Mouse (Mus musculus) small intestine, adult 2 months (tissue): ENCODE measurements around the gene Gnai2. TPM values are rescaled to one million over a fixed set of nuclear protein-coding genes. Genes with fewer than 3 reads are reported as not detected.

Source experiments
- H3K27ac ChIP-seq: fragments of 200-500 bp; 2 replicates; pipeline ENCODE4 v1.5.1; 2012; ENCODE audit warnings: low read depth, low read length, control low read depth, inconsistent platforms; ENCODE audit not compliant: insufficient read depth
- H3K27me3 ChIP-seq: fragments of 200-500 bp; 2 replicates; pipeline ENCODE4 v1.6.1; 2012; ENCODE audit warnings: mild to moderate bottlenecking, moderate library complexity, low read length, inconsistent platforms; ENCODE audit not compliant: control insufficient read depth, insufficient read depth
- H3K36me3 ChIP-seq: fragments of 200-500 bp; 2 replicates; pipeline ENCODE4 v1.6.1; 2012; ENCODE audit warnings: mild to moderate bottlenecking, low read length, control low read depth, inconsistent platforms; ENCODE audit not compliant: control insufficient read depth, insufficient read depth
- H3K4me1 ChIP-seq: fragments of 200-500 bp; 2 replicates; pipeline ENCODE4 v1.6.1; 2012; ENCODE audit warnings: low read length, inconsistent platforms, mixed read lengths; ENCODE audit not compliant: control insufficient read depth, insufficient read depth, insufficient read length
- H3K4me3 ChIP-seq: fragments of 200-500 bp; 2 replicates; pipeline ENCODE4 v1.5.1; 2012; ENCODE audit warnings: low read depth, mild to moderate bottlenecking, control low read depth, inconsistent platforms, low read length, moderate library complexity
- CTCF ChIP-seq: fragments of 200-500 bp; IDR thresholded peaks from 2 replicates; pipeline ENCODE4 v1.5.1; 2012; ENCODE audit warnings: low read depth, mild to moderate bottlenecking, control low read depth, inconsistent platforms, low read length, moderate library complexity, mixed read lengths; ENCODE audit not compliant: insufficient replicate concordance, insufficient read length; ENCODE audit errors: extremely low read depth
- POLR2A ChIP-seq: fragments of 200-500 bp; IDR thresholded peaks from 2 replicates; pipeline ENCODE4 v1.6.1; 2012; ENCODE audit warnings: low read depth, mild to moderate bottlenecking, control low read depth, inconsistent platforms, low read length, moderate library complexity
- WGBS: fragments of 180-500 bp; shearing (Covaris S2); methylation state at CpG from one replicate; pipeline ENCODE4 v1.1.7; 2018; 5-methylcytosine and 5-hydroxymethylcytosine counted together
- polyA plus RNA-seq: library from polyadenylated mRNA; depleted of rRNA; stranded (reverse); fragments of >200 nt; gene quantifications from 2 replicates; pipeline ENCODE4 v1.2.3, GENCODE M21; 2012

Gene Gnai2
- polyA plus RNA-seq, 1 experiment = 501 TPM

DNA sequence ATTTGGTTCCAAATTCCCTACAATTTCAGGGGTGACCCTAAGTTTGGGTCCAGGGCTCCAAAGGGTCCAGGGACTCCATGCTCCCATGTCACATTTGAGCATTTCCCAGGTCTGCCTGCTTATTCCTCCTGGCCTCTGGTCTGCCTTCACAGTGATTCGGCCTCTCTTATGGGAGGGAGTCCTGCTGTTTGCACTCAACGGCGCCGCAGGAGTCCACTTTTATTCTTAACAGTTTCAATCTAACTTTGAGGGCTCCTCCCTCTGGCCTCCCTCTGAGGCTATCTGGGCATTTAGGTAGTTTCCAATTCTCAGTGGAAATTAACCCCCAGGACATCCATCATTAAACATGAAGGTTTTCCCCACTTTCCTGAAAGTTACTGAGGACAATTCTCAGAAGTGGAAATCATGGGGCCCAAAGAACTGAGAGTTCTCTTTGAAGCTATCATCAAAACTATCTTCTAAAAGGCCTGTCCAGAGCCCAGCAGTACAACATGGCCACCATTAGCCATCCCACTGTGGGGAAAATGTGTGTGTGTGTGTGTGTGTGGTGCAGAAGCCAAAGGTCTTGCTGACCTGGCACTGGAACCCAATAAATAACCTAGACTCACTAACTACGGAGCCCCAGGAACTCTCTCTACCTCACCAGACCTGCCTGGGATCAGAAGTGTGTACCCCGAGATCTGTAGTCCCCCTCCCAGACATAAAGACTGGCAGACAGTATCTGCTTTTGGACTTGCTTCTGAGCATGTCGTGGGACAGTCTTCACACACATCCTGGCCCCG lies 40.7 kb downstream of the Gnai2 start:
- no peak for TF ChIP-seq CTCF
- no peak for TF ChIP-seq POLR2A
- WGBS = 84% methylated on average over 8 of the region's 8 CpGs
- peaks cover 28% of the 10 kb centered on the region for H3K4me1 ChIP-seq
- peaks cover 37% of the 10 kb centered on the region for H3K36me3 ChIP-seq
- no peaks in the 10 kb centered on the region for H3K27me3 ChIP-seq
- no peak overlapping the region for H3K4me3 ChIP-seq
- H3K27ac ChIP-seq = no peak overlapping the region

DNA sequence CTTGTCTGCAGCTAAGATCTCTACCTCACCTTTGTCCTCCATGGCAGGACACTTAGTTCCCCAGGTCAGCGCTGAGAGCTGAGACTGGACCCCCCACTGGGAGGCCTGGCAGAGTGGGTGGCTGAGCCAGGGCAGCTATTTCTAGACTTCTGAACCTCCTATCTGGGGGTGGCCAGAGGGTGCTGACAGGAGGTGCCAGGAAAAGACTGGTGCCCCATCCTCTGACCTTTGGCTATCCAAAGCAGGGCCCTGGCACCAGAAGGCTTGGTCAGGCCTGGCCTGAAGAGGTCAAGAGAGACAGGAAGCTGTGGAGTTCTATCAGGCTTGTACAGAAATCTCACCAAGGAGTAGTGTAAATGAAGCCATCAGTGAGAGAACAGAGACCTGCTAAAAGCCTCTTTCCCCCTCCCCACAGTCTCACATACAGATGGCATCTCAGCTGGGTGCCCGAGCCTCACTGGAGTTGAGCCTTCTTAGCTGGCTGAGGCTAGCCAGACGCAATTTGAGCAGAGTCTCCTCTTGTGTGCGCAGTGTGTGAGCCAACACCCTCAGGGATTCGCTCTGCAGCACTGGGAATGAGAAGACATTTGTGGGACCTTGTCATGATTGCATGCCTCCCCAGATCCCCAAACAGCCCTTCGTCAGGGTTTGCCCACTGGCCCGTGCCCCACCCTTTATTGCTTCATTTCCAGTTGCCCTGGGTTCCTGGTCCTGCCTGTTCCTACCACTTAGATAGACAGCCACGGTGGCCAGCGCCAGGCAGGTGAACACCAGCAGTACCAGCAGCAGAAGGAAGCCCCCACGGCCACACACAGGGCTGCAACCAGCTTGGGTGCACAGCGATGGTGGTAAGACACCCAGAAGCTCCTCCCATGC lies 41.8 kb downstream of the Gnai2 start:
- no peaks in the 10 kb centered on the region for H3K27me3 ChIP-seq
- no peak for TF ChIP-seq CTCF
- no peak for TF ChIP-seq POLR2A
- H3K36me3 ChIP-seq = peaks cover 32% of the 10 kb centered on the region
- no peak overlapping the region for H3K27ac ChIP-seq
- WGBS = 81% methylated on average over 11 of the region's 11 CpGs
- H3K4me3 ChIP-seq = no peak overlapping the region
- H3K4me1 ChIP-seq = peaks cover 28% of the 10 kb centered on the region

DNA sequence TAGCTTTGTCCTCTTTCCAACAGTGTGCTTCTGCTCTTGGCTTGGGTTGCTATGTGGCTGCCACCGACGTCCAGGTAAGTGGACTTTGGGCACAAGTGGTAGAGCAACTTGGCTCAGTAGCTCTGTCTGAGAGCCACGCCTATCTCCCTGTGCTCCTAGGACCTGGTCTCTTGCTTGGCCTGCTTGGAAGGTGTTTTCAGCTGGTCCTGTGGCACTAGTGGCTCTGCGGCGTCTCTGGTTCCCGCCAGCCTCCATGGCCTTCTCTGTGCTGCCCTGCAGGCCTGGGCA lies 44.5 kb downstream of the Gnai2 start:
- H3K4me3 ChIP-seq = peak overlapping the region; percentile 51
- H3K27me3 ChIP-seq = no peaks in the 10 kb centered on the region
- 25% methylated on average over 6 of the region's 6 CpGs for WGBS
- TF ChIP-seq CTCF = no peak
- peak; percentile 36; the same call in 1 of the 2 replicates for TF ChIP-seq POLR2A
- peaks cover 25% of the 10 kb centered on the region for H3K4me1 ChIP-seq
- H3K27ac ChIP-seq = peak overlapping the region; percentile 94
- peaks cover 27% of the 10 kb centered on the region for H3K36me3 ChIP-seq

DNA sequence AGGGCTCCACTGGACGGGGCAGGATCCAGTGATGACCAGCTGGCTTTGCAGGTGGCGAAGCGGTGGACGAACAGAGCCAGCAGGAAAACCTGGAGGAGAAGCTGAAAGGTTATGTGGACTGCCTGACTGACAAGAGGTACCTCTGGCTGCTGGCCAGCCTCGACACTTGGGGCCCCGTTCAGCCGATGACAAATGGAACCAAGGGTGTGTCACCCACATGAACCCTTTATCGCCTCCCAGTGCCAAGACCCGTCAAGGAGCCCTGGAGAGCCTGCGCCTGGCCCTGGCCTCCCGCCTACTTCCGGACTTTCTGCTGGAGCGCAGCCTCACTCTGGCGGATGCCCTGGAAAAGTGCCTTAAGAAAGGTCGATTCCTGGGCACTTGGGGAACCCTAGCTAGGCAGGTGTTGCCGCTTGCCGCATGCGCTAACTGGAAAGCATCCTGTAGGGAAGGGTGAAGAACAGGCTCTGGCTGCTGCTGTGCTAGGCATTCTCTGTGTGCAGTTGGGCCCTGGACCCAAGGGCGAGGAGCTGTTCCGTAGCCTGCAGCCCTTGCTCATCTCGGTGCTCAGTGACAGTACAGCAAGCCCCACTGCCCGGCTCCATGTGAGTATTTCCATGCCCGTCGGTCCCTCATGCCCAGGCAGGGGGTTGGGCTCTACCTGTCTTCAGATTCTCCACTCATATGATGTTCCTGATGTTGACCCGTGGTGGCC lies 45.0 kb downstream of the Gnai2 start:
- peaks cover 25% of the 10 kb centered on the region for H3K4me1 ChIP-seq
- H3K4me3 ChIP-seq = peak overlapping the region; percentile 51
- 23% methylated on average over 25 of the region's 25 CpGs for WGBS
- peak; percentile 17; the same call in 1 of the 2 replicates for TF ChIP-seq CTCF
- TF ChIP-seq POLR2A = no peak
- peaks cover 27% of the 10 kb centered on the region for H3K36me3 ChIP-seq
- H3K27me3 ChIP-seq = no peaks in the 10 kb centered on the region
- H3K27ac ChIP-seq = peak overlapping the region; percentile 94

GRCm38 (mm10) chr9:107587833-107588639 lies 47.1 kb downstream of the Gnai2 start:
- TF ChIP-seq POLR2A (no peak), CTCF (no peak)
- H3K36me3 ChIP-seq = peaks cover 23% of the 10 kb centered on the region
- H3K4me1 ChIP-seq = peaks cover 25% of the 10 kb centered on the region
- H3K27ac ChIP-seq = peak overlapping the region; percentile 18; the same call in 1 of the 2 replicates
- peak overlapping the region; percentile 75 for H3K4me3 ChIP-seq
- 1% methylated on average over 33 of the region's 33 CpGs for WGBS
- H3K27me3 ChIP-seq = no peaks in the 10 kb centered on the region
